In the genomic region with DNA sequence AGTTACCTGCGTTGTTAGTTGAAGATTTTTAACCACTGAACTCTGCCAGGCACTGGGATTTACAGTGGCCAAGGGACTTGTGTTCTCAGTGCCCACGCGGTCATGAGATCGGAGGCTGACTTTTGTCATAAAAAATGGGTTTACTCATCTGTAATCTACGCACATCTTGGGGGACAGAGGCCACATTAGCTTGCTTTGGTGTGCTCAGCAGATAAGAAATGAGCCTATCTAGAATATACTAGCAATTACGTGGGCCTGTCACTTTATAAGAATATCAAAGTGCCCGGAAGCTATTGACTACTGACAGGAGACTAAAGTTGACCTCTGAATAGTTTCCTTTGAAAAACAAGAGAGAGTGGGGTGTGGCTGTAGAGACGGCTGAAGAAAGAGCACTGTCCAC, we compare ENCODE assay signal across 28 mouse cellular contexts. TPM values are rescaled to one million over a fixed set of nuclear protein-coding genes. Genes with fewer than 3 reads are reported as not detected.
DNase-seq lines count a peak whose midpoint lies in the region; ATAC-seq and TF ChIP-seq lines count a peak whose summit lies in the region.
"Had no signal": no experiment of that assay in that cellular context is flagged by ENCODE, and none has a peak within 500 bp of the region (broad histone marks: within the 10 kb centered on the region; RNA-seq: fewer than 3 reads in every experiment).

No protein-coding gene starts in this region.

- no peak overlapping the region for H3K4me2 ChIP-seq in forebrain, embryonic 14.5 days (ENCODE audit: low read length)
- no peak overlapping the region for H3K4me2 ChIP-seq in hindbrain, embryonic 11.5 days (replicated peaks; ENCODE audit: low read depth, low read length)
- peak overlapping the region; percentile 7; the same call in 1 of the 2 replicates for H3K4me2 ChIP-seq in intestine, embryonic 16.5 days (ENCODE audit: low read depth, low read length)
- H3K4me2 ChIP-seq: embryonic facial prominence, embryonic 12.5 days; forebrain, embryonic 12.5 days; forebrain, embryonic 15.5 days had no signal

- no peak for TF ChIP-seq POLR2A in small intestine, adult 2 months (IDR thresholded peaks at IDR 0.05; ENCODE audit: low read depth, low read length)
- TF ChIP-seq POLR2A in lung, adult 2 months (IDR thresholded peaks at IDR 0.05; ENCODE audit: borderline replicate concordance, extremely low read depth, low read depth, low read length) = no peak

- H3K4me1 ChIP-seq in forebrain, embryonic 10.5 days = peaks cover 42% of the 10 kb centered on the region
- H3K4me1 ChIP-seq in forebrain, embryonic 14.5 days (ENCODE audit: control insufficient read depth, insufficient read depth, low read length) = no peaks in the 10 kb centered on the region
- H3K4me1 ChIP-seq in hindbrain, embryonic 10.5 days (replicated peaks) = peaks cover 41% of the 10 kb centered on the region
- H3K4me1 ChIP-seq in hindbrain, embryonic 11.5 days (replicated peaks; ENCODE audit: control insufficient read depth, insufficient read depth, low read length) = peaks cover 5% of the 10 kb centered on the region
- H3K4me1 ChIP-seq in intestine, embryonic 16.5 days (ENCODE audit: control insufficient read depth, insufficient read depth, low read length) = peaks cover 16% of the 10 kb centered on the region
- H3K4me1 ChIP-seq in small intestine, adult 2 months (ENCODE audit: control insufficient read depth, insufficient read depth, insufficient read length, low read length) = peaks cover 21% of the 10 kb centered on the region
- H3K4me1 ChIP-seq in lung, adult 2 months (ENCODE audit: control insufficient read depth, insufficient read depth, low read length) = no peaks in the 10 kb centered on the region

- H3K9ac ChIP-seq in forebrain, embryonic 14.5 days (ENCODE audit: low read length) = no peak overlapping the region
- no peak overlapping the region for H3K9ac ChIP-seq in hindbrain, embryonic 11.5 days (ENCODE audit: low read depth, low read length)
- no peak overlapping the region for H3K9ac ChIP-seq in intestine, embryonic 16.5 days (ENCODE audit: low read depth, low read length)
- H3K9ac ChIP-seq: embryonic facial prominence, embryonic 12.5 days; forebrain, embryonic 12.5 days; forebrain, embryonic 15.5 days; forebrain, postnatal 0 days had no signal

- no peak for ATAC-seq in forebrain, embryonic 14.5 days
- ATAC-seq in hindbrain, embryonic 11.5 days (ENCODE audit: low FRiP score) = no peak
- ATAC-seq in intestine, embryonic 16.5 days = peak; percentile 69
- ATAC-seq: activated CD4-positive, CD25-positive, alpha-beta regulatory T cell, adult 4 months; CD4-positive, CD25-positive, alpha-beta regulatory T cell, adult 4 months; forebrain, embryonic 15.5 days; forebrain, postnatal 0 days; Patski had no signal

- H3K27me3 ChIP-seq in forebrain, embryonic 10.5 days (ENCODE audit: poor library complexity, severe bottlenecking) = no peaks in the 10 kb centered on the region
- H3K27me3 ChIP-seq in forebrain, embryonic 14.5 days (replicated peaks; ENCODE audit: control insufficient read depth, insufficient read depth, low read length) = no peaks in the 10 kb centered on the region
- no peaks in the 10 kb centered on the region for H3K27me3 ChIP-seq in hindbrain, embryonic 10.5 days (ENCODE audit: insufficient read depth, poor library complexity, severe bottlenecking)
- H3K27me3 ChIP-seq in hindbrain, embryonic 11.5 days (ENCODE audit: control insufficient read depth, insufficient read depth, low read length) = no peaks in the 10 kb centered on the region
- H3K27me3 ChIP-seq in intestine, embryonic 16.5 days (replicated peaks; ENCODE audit: control insufficient read depth, insufficient read depth, low read length) = no peaks in the 10 kb centered on the region
- H3K27me3 ChIP-seq in small intestine, adult 2 months (ENCODE audit: control insufficient read depth, insufficient read depth, low read length) = no peaks in the 10 kb centered on the region
- H3K27me3 ChIP-seq: CH12.LX; embryonic facial prominence, embryonic 12.5 days; forebrain, embryonic 12.5 days; forebrain, embryonic 15.5 days; Patski had no signal

- 86% methylated on average over 8 of the region's 8 CpGs for WGBS in forebrain, embryonic 10.5 days
- WGBS in forebrain, embryonic 14.5 days = 79% methylated on average over 8 of the region's 8 CpGs
- 79% methylated on average over 8 of the region's 8 CpGs for WGBS in hindbrain, embryonic 10.5 days
- 73% methylated on average over 8 of the region's 8 CpGs for WGBS in hindbrain, embryonic 11.5 days
- WGBS in intestine, embryonic 16.5 days = 58% methylated on average over 8 of the region's 8 CpGs
- WGBS in small intestine, adult 2 months = 30% methylated on average over 8 of the region's 8 CpGs
- WGBS in lung, adult 2 months = 78% methylated on average over 8 of the region's 8 CpGs

- TF ChIP-seq CTCF in small intestine, adult 2 months (IDR thresholded peaks at IDR 0.05; ENCODE audit: extremely low read depth, insufficient read length, insufficient replicate concordance, low read depth, low read length) = no peak
- no peak for TF ChIP-seq CTCF in lung, adult 2 months (IDR thresholded peaks at IDR 0.05; ENCODE audit: insufficient read depth, low read length)

- H3K36me3 ChIP-seq in forebrain, embryonic 10.5 days (replicated peaks) = peaks cover 4% of the 10 kb centered on the region; the same call in 1 of the 2 replicates
- H3K36me3 ChIP-seq in forebrain, embryonic 14.5 days (ENCODE audit: control insufficient read depth, insufficient read depth, low read length) = no peaks in the 10 kb centered on the region
- no peaks in the 10 kb centered on the region for H3K36me3 ChIP-seq in hindbrain, embryonic 10.5 days
- H3K36me3 ChIP-seq in hindbrain, embryonic 11.5 days (ENCODE audit: control insufficient read depth, insufficient read depth, low read length) = no peaks in the 10 kb centered on the region
- no peaks in the 10 kb centered on the region for H3K36me3 ChIP-seq in intestine, embryonic 16.5 days (ENCODE audit: control insufficient read depth, insufficient read depth, low read length)
- H3K36me3 ChIP-seq in small intestine, adult 2 months (ENCODE audit: control insufficient read depth, insufficient read depth, low read length) = peaks cover 28% of the 10 kb centered on the region
- H3K36me3 ChIP-seq: embryonic facial prominence, embryonic 12.5 days; forebrain, embryonic 12.5 days; forebrain, embryonic 15.5 days; G1E had no signal

- no peak for DNase-seq in forebrain, embryonic 10.5 days (ENCODE audit: extremely low spot score, low spot score)
- DNase-seq in forebrain, embryonic 14.5 days (ENCODE audit: low spot score) = no peak
- no peak for DNase-seq in hindbrain, embryonic 10.5 days (ENCODE audit: low spot score)
- DNase-seq in hindbrain, embryonic 11.5 days (ENCODE audit: low spot score) = no peak
- DNase-seq in gastrocnemius, postnatal 4 days (ENCODE audit: low spot score in 2 of 2) = no peak
- DNase-seq in lung, adult 2 months = no peak
- DNase-seq: adrenal gland, adult 8-10 months; adrenal gland, postnatal 25 days; B cell, adult 2 months; cerebellum, adult 11 months; cerebellum, adult 18-20 months; cerebellum, adult 8-10 months; cerebellum, adult 9-11 months; cerebellum, postnatal 14 days; cerebellum, postnatal 36 days; forebrain, postnatal 0 days had no signal

- 0 out of 2 replicates have a peak overlapping the region, but pooled peaks have one; percentile 9 for H3K27ac ChIP-seq in forebrain, embryonic 10.5 days
- no peak overlapping the region for H3K27ac ChIP-seq in forebrain, embryonic 14.5 days (ENCODE audit: low read depth, low read length)
- 0 out of 2 replicates have a peak overlapping the region, but pooled peaks have one; percentile 13 for H3K27ac ChIP-seq in hindbrain, embryonic 10.5 days
- no peak overlapping the region for H3K27ac ChIP-seq in hindbrain, embryonic 11.5 days (ENCODE audit: low read depth, low read length)
- peak overlapping the region; percentile 65 for H3K27ac ChIP-seq in intestine, embryonic 16.5 days (ENCODE audit: low read length)
- peak overlapping the region; percentile 86 for H3K27ac ChIP-seq in small intestine, adult 2 months (ENCODE audit: insufficient read depth, low read depth, low read length)
- H3K27ac ChIP-seq: embryonic facial prominence, embryonic 12.5 days; forebrain, embryonic 12.5 days; forebrain, embryonic 15.5 days had no signal

- no peak overlapping the region for H3K4me3 ChIP-seq in forebrain, embryonic 10.5 days
- H3K4me3 ChIP-seq in forebrain, embryonic 14.5 days (ENCODE audit: low read depth, low read length) = no peak overlapping the region
- no peak overlapping the region for H3K4me3 ChIP-seq in hindbrain, embryonic 10.5 days
- no peak overlapping the region for H3K4me3 ChIP-seq in hindbrain, embryonic 11.5 days (ENCODE audit: low read depth, low read length)
- H3K4me3 ChIP-seq in intestine, embryonic 16.5 days (ENCODE audit: low read length) = no peak overlapping the region
- no peak overlapping the region for H3K4me3 ChIP-seq in small intestine, adult 2 months (ENCODE audit: low read depth, low read length)
- no peak overlapping the region for H3K4me3 ChIP-seq in lung, adult 2 months (replicated peaks; ENCODE audit: extremely low read depth, low read depth, low read length)
- H3K4me3 ChIP-seq: embryonic facial prominence, embryonic 12.5 days; forebrain, embryonic 12.5 days; forebrain, embryonic 15.5 days had no signal

- H3K9me3 ChIP-seq in forebrain, embryonic 10.5 days = no peaks in the 10 kb centered on the region
- H3K9me3 ChIP-seq in forebrain, embryonic 14.5 days (replicated peaks; ENCODE audit: control insufficient read depth, low read length) = no peaks in the 10 kb centered on the region
- no peaks in the 10 kb centered on the region for H3K9me3 ChIP-seq in hindbrain, embryonic 10.5 days
- H3K9me3 ChIP-seq in hindbrain, embryonic 11.5 days (ENCODE audit: control insufficient read depth, low read length) = no peaks in the 10 kb centered on the region
- H3K9me3 ChIP-seq in intestine, embryonic 16.5 days (ENCODE audit: control insufficient read depth, low read length) = no peaks in the 10 kb centered on the region
- H3K9me3 ChIP-seq: embryonic facial prominence, embryonic 12.5 days; forebrain, embryonic 12.5 days; forebrain, embryonic 15.5 days; G1E had no signal

RNA-seq across cellular contexts. Expression of gene Abcg8, which starts 17.2 kb away (rescaled TPM):
- 0.23 and 0.33 TPM in 2 replicates for polyA plus RNA-seq in forebrain, embryonic 10.5 days (2016; fragmentation: Nextera tagmentation; extraction: Ambion mirVana)
- 0.05 TPM in 1 of 2 replicates, not detected in the other for polyA plus RNA-seq in forebrain, embryonic 14.5 days (2014; fragmentation: Nextera tagmentation; extraction: Ambion mirVana)
- polyA plus RNA-seq in hindbrain, embryonic 10.5 days (2016; fragmentation: Nextera tagmentation; extraction: Ambion mirVana) = 0.10 and 0.15 TPM in 2 replicates
- 0.28 and 0.42 TPM in 2 replicates for polyA plus RNA-seq in hindbrain, embryonic 11.5 days (2014; fragmentation: Nextera tagmentation; extraction: Ambion mirVana)
- 1.2 and 2.1 TPM in 2 replicates for polyA plus RNA-seq in intestine, embryonic 16.5 days (2015; fragmentation: Nextera tagmentation; extraction: Ambion mirVana)
- 62.7 and 289 TPM in 2 replicates for polyA plus RNA-seq in small intestine, adult 2 months (2012; rRNA removed)
- total RNA-seq in gastrocnemius, postnatal 4 days (2021) = under 1 TPM; 0.10 TPM
- 0.06 and 0.19 TPM in 2 replicates for polyA plus RNA-seq in lung, adult 2 months (2012; rRNA removed)
- total RNA-seq: adrenal gland, adult 18-20 months; adrenal gland, adult 8-10 months; common myeloid progenitor, adult 5-6 weeks had no signal
- polyA plus RNA-seq: activated CD4-positive, CD25-positive, alpha-beta regulatory T cell, adult 4 months; CD4-positive, CD25-positive, alpha-beta regulatory T cell, adult 4 months; G1E had no signal

RNA-seq across cellular contexts. Expression of gene Abcg5, which starts 23.9 kb away (rescaled TPM):
- 5.3 and 5.4 TPM in 2 replicates for polyA plus RNA-seq in forebrain, embryonic 10.5 days (2016; fragmentation: Nextera tagmentation; extraction: Ambion mirVana)
- polyA plus RNA-seq in forebrain, embryonic 14.5 days (2014; fragmentation: Nextera tagmentation; extraction: Ambion mirVana) = 3.6 and 4.1 TPM in 2 replicates
- 2.6 and 3.2 TPM in 2 replicates for polyA plus RNA-seq in hindbrain, embryonic 10.5 days (2016; fragmentation: Nextera tagmentation; extraction: Ambion mirVana)
- polyA plus RNA-seq in hindbrain, embryonic 11.5 days (2014; fragmentation: Nextera tagmentation; extraction: Ambion mirVana) = 2.2 and 3.0 TPM in 2 replicates
- 3.7 and 6.5 TPM in 2 replicates for polyA plus RNA-seq in intestine, embryonic 16.5 days (2015; fragmentation: Nextera tagmentation; extraction: Ambion mirVana)
- polyA plus RNA-seq in small intestine, adult 2 months (2012; rRNA removed) = 73.5 and 335 TPM in 2 replicates
- not detected for total RNA-seq in gastrocnemius, postnatal 4 days (2021)
- polyA plus RNA-seq in lung, adult 2 months (2012; rRNA removed) = 0.33 and 0.45 TPM in 2 replicates
- total RNA-seq: adrenal gland, adult 18-20 months; CH12.LX; common myeloid progenitor, adult 5-6 weeks had no signal
- polyA plus RNA-seq: activated CD4-positive, CD25-positive, alpha-beta regulatory T cell, adult 4 months; CD4-positive, CD25-positive, alpha-beta regulatory T cell, adult 4 months; G1E; Patski had no signal

RNA-seq across cellular contexts. Expression of gene Dync2li1, which starts 32.7 kb away (rescaled TPM):
- 35.5 and 36.0 TPM in 2 replicates for polyA plus RNA-seq in forebrain, embryonic 10.5 days (2016; fragmentation: Nextera tagmentation; extraction: Ambion mirVana)
- polyA plus RNA-seq in forebrain, embryonic 14.5 days (2014; fragmentation: Nextera tagmentation; extraction: Ambion mirVana) = 42.5 and 43.3 TPM in 2 replicates
- 29.4 and 30.0 TPM in 2 replicates for polyA plus RNA-seq in hindbrain, embryonic 10.5 days (2016; fragmentation: Nextera tagmentation; extraction: Ambion mirVana)
- polyA plus RNA-seq in hindbrain, embryonic 11.5 days (2014; fragmentation: Nextera tagmentation; extraction: Ambion mirVana) = 36.0 and 38.2 TPM in 2 replicates
- 18.1 and 20.1 TPM in 2 replicates for polyA plus RNA-seq in intestine, embryonic 16.5 days (2015; fragmentation: Nextera tagmentation; extraction: Ambion mirVana)
- 0.06 and 0.24 TPM in 2 replicates for polyA plus RNA-seq in small intestine, adult 2 months (2012; rRNA removed)
- 1 to 10 TPM; 6.8 TPM for total RNA-seq in gastrocnemius, postnatal 4 days (2021)
- polyA plus RNA-seq in lung, adult 2 months (2012; rRNA removed) = 5.5 and 11.4 TPM in 2 replicates
- total RNA-seq: G1E had no signal
- polyA plus RNA-seq: G1E had no signal

Comparison
In these comparisons a context has a peak if more than half of its experiments do, and no peak if none do; other contexts are left out.
1. H3K27ac ChIP-seq: peak in forebrain, embryonic 10.5 days (single experiment), hindbrain, embryonic 10.5 days (single experiment), intestine, embryonic 16.5 days (single experiment) and small intestine, adult 2 months (single experiment); none in forebrain, embryonic 14.5 days (single experiment) and hindbrain, embryonic 11.5 days (single experiment).
2. RNA of gene Abcg8, which starts 17.2 kb away (polyA plus RNA-seq): 62.7 to 289 TPM in small intestine, adult 2 months; 1.2 to 2.1 TPM in intestine, embryonic 16.5 days, 0.28 to 0.42 TPM in hindbrain, embryonic 11.5 days, 0.23 to 0.33 TPM in forebrain, embryonic 10.5 days, 0.06 to 0.19 TPM in lung, adult 2 months, 0.10 to 0.15 TPM in hindbrain, embryonic 10.5 days and 0.05 TPM in forebrain, embryonic 14.5 days; every median in the first group is over 10 times any median in the second.